Mouse (Mus musculus): ENCODE data around the gene Gm36245. TPM values are rescaled to one million over a fixed set of nuclear protein-coding genes. Genes with fewer than 3 reads are reported as not detected.
"Not testable (repeated sequence)": the region's sequence is repeated elsewhere in the genome, so short reads cannot be mapped to it uniquely, and the experiment has no call there.

Gene Gm36245
- polyA plus RNA-seq, 1 experiment from 2014 or later = not detected

DNA sequence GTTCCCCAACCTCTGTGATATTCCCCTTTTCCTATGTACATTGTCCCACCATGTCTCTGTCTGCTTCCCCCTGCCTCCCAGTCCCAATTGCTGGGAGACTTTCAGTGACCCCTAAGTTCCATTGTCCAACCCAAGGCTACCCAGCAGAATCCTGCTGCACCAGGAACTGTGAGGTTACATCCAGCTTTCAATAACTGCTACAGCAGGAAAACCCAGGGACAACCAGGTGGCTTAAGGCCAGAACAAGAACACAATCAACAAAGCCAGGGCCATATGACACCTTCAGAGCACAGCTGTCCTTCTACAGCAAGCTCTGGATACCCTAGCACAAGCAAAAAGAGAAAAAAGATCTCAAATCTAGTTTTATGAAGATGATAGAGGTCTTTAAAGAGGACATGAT, 10.1 kb upstream of the Gm36245 start:
- no peak overlapping the region for H3K4me2 ChIP-seq (replicated peaks; ENCODE audit: low read depth)
- ATAC-seq = no peak
- no peaks in the 10 kb centered on the region; the same call in 1 of the 2 replicates for H3K36me3 ChIP-seq (ENCODE audit: control insufficient read depth, insufficient read depth)
- H3K4me1 ChIP-seq (replicated peaks; ENCODE audit: control insufficient read depth, insufficient read depth, low read length) = no peaks in the 10 kb centered on the region
- H3K9ac ChIP-seq (ENCODE audit: low read depth, low read length) = no peak overlapping the region
- H3K4me3 ChIP-seq (ENCODE audit: low read depth, low read length) = no peak overlapping the region
- H3K9me3 ChIP-seq (ENCODE audit: control insufficient read depth) = no peaks in the 10 kb centered on the region
- no peaks in the 10 kb centered on the region for H3K27me3 ChIP-seq (replicated peaks; ENCODE audit: control insufficient read depth, insufficient read depth, low read length)
- no peak for TF ChIP-seq CTCF (IDR thresholded peaks at IDR 0.05; ENCODE audit: low read depth)
- no peak overlapping the region for H3K27ac ChIP-seq (ENCODE audit: low read depth, low read length)

DNA sequence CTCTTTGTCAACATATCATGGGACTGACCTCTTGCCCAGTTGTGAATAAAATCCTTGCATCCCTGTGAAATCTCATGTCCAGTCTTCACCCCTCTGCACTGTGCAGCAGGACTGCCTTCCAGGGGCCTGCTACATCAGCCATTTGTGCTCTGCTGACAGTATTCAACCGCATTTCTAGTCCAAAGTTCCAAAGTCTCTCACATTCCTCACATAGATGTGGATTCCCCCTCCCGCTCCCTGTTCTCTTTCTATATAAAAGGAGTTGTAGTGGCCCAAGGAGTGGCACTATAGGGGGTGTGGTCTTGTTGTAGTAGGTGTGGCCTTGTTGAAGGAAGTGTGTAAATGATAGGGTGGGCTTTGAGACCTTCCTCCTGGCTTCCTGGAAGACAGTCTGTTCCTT, 8.2 kb upstream of the Gm36245 start:
- TF ChIP-seq CTCF (IDR thresholded peaks at IDR 0.05; ENCODE audit: low read depth) = no peak
- 41% methylated on average over 2 of the region's 2 CpGs for WGBS
- ATAC-seq = peak; percentile 22; the same call in 1 of the 2 replicates
- Histone ChIP-seq H3K9me3 (ENCODE audit: control insufficient read depth) (no peaks in the 10 kb centered on the region), H3K36me3 (ENCODE audit: control insufficient read depth, insufficient read depth) (no peaks in the 10 kb centered on the region; the same call in 1 of the 2 replicates), H3K4me2 (replicated peaks; ENCODE audit: low read depth) (no peak overlapping the region), H3K4me1 (replicated peaks; ENCODE audit: control insufficient read depth, insufficient read depth, low read length) (no peaks in the 10 kb centered on the region), H3K27ac (ENCODE audit: low read depth, low read length) (no peak overlapping the region), H3K4me3 (ENCODE audit: low read depth, low read length) (no peak overlapping the region), H3K27me3 (replicated peaks; ENCODE audit: control insufficient read depth, insufficient read depth, low read length) (no peaks in the 10 kb centered on the region), H3K9ac (ENCODE audit: low read depth, low read length) (no peak overlapping the region)

DNA sequence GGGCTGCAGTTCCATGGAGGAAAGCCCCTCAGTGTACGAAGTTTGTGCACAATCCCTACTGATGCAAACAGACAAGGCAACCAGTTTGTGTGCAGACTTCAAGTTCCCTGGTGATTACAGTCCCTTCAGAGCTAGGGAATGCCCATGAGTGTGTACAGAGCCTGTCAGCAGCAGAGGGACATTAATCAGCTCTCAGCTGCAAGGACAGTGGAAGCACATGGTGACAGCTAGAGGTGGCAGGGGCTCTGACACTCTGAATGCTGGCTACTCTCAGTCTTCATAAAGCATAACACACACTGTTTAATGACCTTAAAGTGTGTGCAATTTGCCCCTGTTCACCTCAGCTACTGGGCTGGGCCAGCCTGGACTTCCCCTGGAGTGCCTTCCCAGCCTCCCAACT, 5.5 kb upstream of the Gm36245 start:
- Histone ChIP-seq H3K4me3 (ENCODE audit: low read depth, low read length) (no peak overlapping the region), H3K9ac (ENCODE audit: low read depth, low read length) (no peak overlapping the region), H3K27me3 (replicated peaks; ENCODE audit: control insufficient read depth, insufficient read depth, low read length) (no peaks in the 10 kb centered on the region), H3K36me3 (ENCODE audit: control insufficient read depth, insufficient read depth) (no peaks in the 10 kb centered on the region; the same call in 1 of the 2 replicates), H3K4me2 (replicated peaks; ENCODE audit: low read depth) (no peak overlapping the region), H3K4me1 (replicated peaks; ENCODE audit: control insufficient read depth, insufficient read depth, low read length) (no peaks in the 10 kb centered on the region), H3K9me3 (ENCODE audit: control insufficient read depth) (no peaks in the 10 kb centered on the region), H3K27ac (ENCODE audit: low read depth, low read length) (no peak overlapping the region)
- TF ChIP-seq CTCF (IDR thresholded peaks at IDR 0.05; ENCODE audit: low read depth) = no peak
- 66% methylated on average over 1 of the region's 1 CpGs for WGBS
- no peak for ATAC-seq

DNA sequence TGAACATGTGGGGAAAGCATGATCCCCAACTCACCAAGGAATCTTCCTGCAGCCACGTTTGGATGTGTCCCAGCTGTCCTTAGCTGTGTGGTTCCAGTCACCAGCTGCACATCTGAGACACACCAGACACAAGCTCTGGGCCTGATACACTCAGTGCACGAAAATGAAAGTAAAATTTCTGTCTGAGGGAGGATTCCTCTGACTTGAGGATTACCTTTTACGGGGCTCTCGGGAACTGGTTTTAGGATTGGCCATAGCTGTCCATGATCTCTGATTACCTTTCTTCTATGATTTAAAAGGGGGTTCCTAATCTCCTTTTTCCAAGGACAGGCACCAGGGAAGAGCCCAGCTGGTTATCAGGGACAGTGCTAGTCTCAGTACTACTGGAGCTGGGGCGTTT, 3.1 kb upstream of the Gm36245 start, which contains the start of gene Apol10b:
TSS of gene Apol10b (minus strand) at position 165 of the 400 bp plus-strand sequence.
- no peak for ATAC-seq
- Histone ChIP-seq H3K36me3 (ENCODE audit: control insufficient read depth, insufficient read depth) (no peaks in the 10 kb centered on the region; the same call in 1 of the 2 replicates), H3K4me1 (replicated peaks; ENCODE audit: control insufficient read depth, insufficient read depth, low read length) (no peaks in the 10 kb centered on the region), H3K4me2 (replicated peaks; ENCODE audit: low read depth) (peak within 1 kb of the TSS; percentile 9; the same call in 1 of the 2 replicates), H3K27ac (ENCODE audit: low read depth, low read length) (no peak within 1 kb of the TSS), H3K27me3 (replicated peaks; ENCODE audit: control insufficient read depth, insufficient read depth, low read length) (no peaks in the 10 kb centered on the region), H3K4me3 (ENCODE audit: low read depth, low read length) (no peak within 1 kb of the TSS), H3K9me3 (ENCODE audit: control insufficient read depth) (no peaks in the 10 kb centered on the region), H3K9ac (ENCODE audit: low read depth, low read length) (no peak within 1 kb of the TSS)
- 36% methylated on average over 5 of the region's 5 CpGs for WGBS
- no peak for TF ChIP-seq CTCF (IDR thresholded peaks at IDR 0.05; ENCODE audit: low read depth)

DNA sequence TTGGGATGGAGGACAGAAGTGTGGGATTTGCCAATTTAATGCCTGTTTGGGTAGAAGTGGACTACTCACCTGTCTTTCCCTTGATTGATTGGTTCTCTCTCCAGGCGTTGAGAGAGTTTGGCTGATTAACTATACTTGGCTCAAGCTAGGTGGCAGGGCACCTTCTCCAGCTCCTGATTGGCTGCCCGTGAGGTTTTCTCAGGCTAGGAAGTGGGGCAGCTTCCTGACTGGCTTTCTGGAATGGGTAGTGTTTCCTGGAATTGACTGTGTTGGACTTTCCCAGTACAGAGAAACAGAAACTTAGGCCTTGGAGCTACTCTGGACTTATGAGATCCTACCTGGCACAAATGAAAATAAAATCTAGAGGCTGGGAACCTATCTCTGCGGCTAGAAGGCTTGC, 629 bp upstream of the Gm36245 start:
- Histone ChIP-seq H3K27ac (ENCODE audit: low read depth, low read length) (no peak overlapping the region), H3K4me2 (replicated peaks; ENCODE audit: low read depth) (no peak overlapping the region), H3K4me3 (ENCODE audit: low read depth, low read length) (no peak overlapping the region), H3K4me1 (replicated peaks; ENCODE audit: control insufficient read depth, insufficient read depth, low read length) (no peaks in the 10 kb centered on the region), H3K9me3 (ENCODE audit: control insufficient read depth) (no peaks in the 10 kb centered on the region), H3K9ac (ENCODE audit: low read depth, low read length) (no peak overlapping the region), H3K36me3 (ENCODE audit: control insufficient read depth, insufficient read depth) (no peaks in the 10 kb centered on the region), H3K27me3 (replicated peaks; ENCODE audit: control insufficient read depth, insufficient read depth, low read length) (no peaks in the 10 kb centered on the region)
- WGBS = 63% methylated on average over 3 of the region's 3 CpGs
- ATAC-seq = no peak
- no peak for TF ChIP-seq CTCF (IDR thresholded peaks at IDR 0.05; ENCODE audit: low read depth)

DNA sequence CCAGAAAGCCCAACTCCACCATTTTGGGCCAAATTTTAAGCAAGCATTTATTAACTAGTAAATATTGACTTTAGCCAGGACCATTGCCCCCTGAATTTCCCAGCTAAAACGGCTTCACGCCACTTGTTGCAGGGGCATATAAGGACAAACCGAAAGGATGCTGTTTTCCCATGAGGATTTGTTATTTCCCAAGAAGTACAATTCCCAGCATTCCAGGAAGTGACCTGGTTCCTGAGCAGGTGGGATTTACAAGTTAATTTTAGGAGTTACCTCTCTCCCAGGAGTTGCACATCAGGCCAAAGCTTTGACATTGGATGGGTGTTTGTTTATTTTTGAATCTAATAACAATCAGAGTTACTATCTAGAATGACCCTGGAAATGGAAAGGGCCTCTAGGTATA, 7.0 kb downstream of the Gm36245 start:
- no peak overlapping the region for H3K27ac ChIP-seq (ENCODE audit: low read depth, low read length)
- H3K4me3 ChIP-seq (ENCODE audit: low read depth, low read length) = no peak overlapping the region

DNA sequence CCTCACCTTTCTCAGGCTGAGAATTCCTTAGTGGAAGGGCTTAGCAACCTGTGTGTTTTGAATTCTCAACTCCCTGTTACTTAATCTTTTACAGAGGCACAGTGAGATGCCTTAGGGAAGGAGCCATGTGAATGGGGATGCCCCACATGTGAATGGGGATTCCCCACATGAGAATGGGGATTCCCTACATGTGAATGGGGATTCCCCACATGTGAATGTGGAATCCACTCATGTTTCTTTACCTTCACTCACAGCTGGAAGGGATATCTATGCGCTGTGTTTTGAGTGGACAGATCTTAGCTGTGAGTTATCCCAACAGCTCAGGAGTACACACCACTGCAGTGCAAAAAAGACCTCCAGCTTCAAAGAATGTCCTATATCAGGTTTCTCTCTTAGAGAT, 25.7 kb downstream of the Gm36245 start:
- H3K9ac ChIP-seq (ENCODE audit: low read depth, low read length) = no peak overlapping the region
- H3K4me1 ChIP-seq (replicated peaks; ENCODE audit: control insufficient read depth, insufficient read depth, low read length) = no peaks in the 10 kb centered on the region
- no peak overlapping the region for H3K27ac ChIP-seq (ENCODE audit: low read depth, low read length)
- no peak for TF ChIP-seq CTCF (IDR thresholded peaks at IDR 0.05; ENCODE audit: low read depth)
- H3K36me3 ChIP-seq (ENCODE audit: control insufficient read depth, insufficient read depth) = no peaks in the 10 kb centered on the region
- no peak overlapping the region for H3K4me3 ChIP-seq (ENCODE audit: low read depth, low read length)
- no peaks in the 10 kb centered on the region for H3K9me3 ChIP-seq (ENCODE audit: control insufficient read depth)
- no peak for ATAC-seq
- no peak overlapping the region for H3K4me2 ChIP-seq (replicated peaks; ENCODE audit: low read depth)
- H3K27me3 ChIP-seq (replicated peaks; ENCODE audit: control insufficient read depth, insufficient read depth, low read length) = no peaks in the 10 kb centered on the region
- WGBS = 92% methylated on average over 1 of the region's 1 CpGs

More for the DNA sequence above, 7.0 kb downstream of the Gm36245 start:
- 90% methylated on average over 3 of the region's 3 CpGs for WGBS
- no peak overlapping the region for H3K9ac ChIP-seq (ENCODE audit: low read depth, low read length)
- no peaks in the 10 kb centered on the region for H3K27me3 ChIP-seq (replicated peaks; ENCODE audit: control insufficient read depth, insufficient read depth, low read length)
- no peak for TF ChIP-seq CTCF (IDR thresholded peaks at IDR 0.05; ENCODE audit: low read depth)
- H3K9me3 ChIP-seq (ENCODE audit: control insufficient read depth) = no peaks in the 10 kb centered on the region
- H3K36me3 ChIP-seq (ENCODE audit: control insufficient read depth, insufficient read depth) = no peaks in the 10 kb centered on the region
- H3K4me1 ChIP-seq (replicated peaks; ENCODE audit: control insufficient read depth, insufficient read depth, low read length) = no peaks in the 10 kb centered on the region
- no peak overlapping the region for H3K4me2 ChIP-seq (replicated peaks; ENCODE audit: low read depth)
- no peak for ATAC-seq

DNA sequence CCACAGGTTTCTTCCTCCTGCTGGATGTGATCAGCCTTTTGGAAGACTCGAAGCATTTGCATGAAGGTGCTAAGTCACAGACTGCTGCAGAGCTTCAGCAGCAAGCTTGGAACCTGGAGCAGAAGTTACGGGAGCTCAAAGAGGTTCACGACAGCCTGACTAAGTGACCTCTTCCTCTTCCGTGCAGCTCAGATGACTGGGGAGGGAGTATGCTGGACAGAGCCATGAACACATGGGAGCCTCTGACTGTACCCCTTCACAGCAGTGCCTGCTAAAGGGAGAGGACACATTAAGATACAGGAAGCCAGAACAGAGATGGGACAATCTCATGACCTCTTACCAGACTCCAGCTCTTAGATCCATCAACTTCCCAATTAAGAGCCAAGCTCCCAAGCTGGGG, 27.4 kb downstream of the Gm36245 start:
- WGBS = 72% methylated on average over 4 of the region's 4 CpGs
- H3K27me3 ChIP-seq (replicated peaks; ENCODE audit: control insufficient read depth, insufficient read depth, low read length); H3K36me3 ChIP-seq (ENCODE audit: control insufficient read depth, insufficient read depth); H3K4me3 ChIP-seq (ENCODE audit: low read depth, low read length); H3K27ac ChIP-seq (ENCODE audit: low read depth, low read length); H3K9me3 ChIP-seq (ENCODE audit: control insufficient read depth); H3K4me2 ChIP-seq (replicated peaks; ENCODE audit: low read depth); H3K4me1 ChIP-seq (replicated peaks; ENCODE audit: control insufficient read depth, insufficient read depth, low read length); H3K9ac ChIP-seq (ENCODE audit: low read depth, low read length); ATAC-seq: not testable (repeated sequence)

Measured in intestine, postnatal 0 days (tissue).